Mouse (Mus musculus) ovary, postnatal 10 days (tissue): ENCODE measurements around the gene Lrrc29.
A peak's percentile ranks its signal among the peaks of the same experiment; 100 is the strongest.

Source experiments
- DNase-seq: peaks from one replicate; pipeline ENCODE4 v3.0.0; 2022; ENCODE audit warnings: low spot score

The Lrrc29 gene

GRCm38 (mm10) chr8:105264024-105264982 lies 61.8 kb downstream of the Lrrc29 start, which contains the start of the genes Tradd and Fbxl8:
TSS of gene Tradd (minus strand) at chr8:105264609.
TSS of gene Fbxl8 (plus strand) at chr8:105264648.
- DNase-seq, result peak; percentile 38

GRCm38 (mm10) chr8:105263244-105263912 lies 62.7 kb downstream of the Lrrc29 start:
- DNase-seq, result no peak
